Mouse (Mus musculus) c-Kit-positive CD71-positive TER-119-negative erythroid progenitor cells, embryonic 14.5 days (primary cell): ENCODE data around the gene Mrc1.

ENCODE experiments used
- DNase-seq: peaks from one replicate; pipeline ENCODE4 v3.0.0-alpha.2; 2013; ENCODE audit warnings: low read depth

Mrc1 gene

GRCm38 (mm10) chr2:14244157-14244556, 15.0 kb downstream of the Mrc1 start:
- no peak for DNase-seq

GRCm38 (mm10) chr2:14244668-14245067, 15.5 kb downstream of the Mrc1 start:
- no peak for DNase-seq

GRCm38 (mm10) chr2:14249839-14250564, 20.8 kb downstream of the Mrc1 start:
- DNase-seq: no peak

- DNase-seq: no peak
Observed at GRCm38 (mm10) chr2:14251938-14252337, 22.7 kb downstream of the Mrc1 start.

GRCm38 (mm10) chr2:14258345-14258850, 29.2 kb downstream of the Mrc1 start:
- no peak for DNase-seq

GRCm38 (mm10) chr2:14262090-14262489, 32.9 kb downstream of the Mrc1 start:
- no peak for DNase-seq

- DNase-seq: no peak
Observed at GRCm38 (mm10) chr2:14269160-14269559, 40.0 kb downstream of the Mrc1 start.

- no peak for DNase-seq
Observed at GRCm38 (mm10) chr2:14272088-14272487, 42.9 kb downstream of the Mrc1 start.

- DNase-seq: no peak
Observed at GRCm38 (mm10) chr2:14275796-14276195, 46.6 kb downstream of the Mrc1 start.

GRCm38 (mm10) chr2:14279256-14279655, 50.1 kb downstream of the Mrc1 start:
- DNase-seq: no peak

GRCm38 (mm10) chr2:14279795-14280194, 50.6 kb downstream of the Mrc1 start:
- no peak for DNase-seq

- DNase-seq: peak; percentile 68
Observed at GRCm38 (mm10) chr2:14295334-14295733, 66.1 kb downstream of the Mrc1 start.

GRCm38 (mm10) chr2:14312505-14313380, 83.6 kb downstream of the Mrc1 start:
- DNase-seq: no peak

- no peak for DNase-seq
Observed at GRCm38 (mm10) chr2:14315113-14315512, 85.9 kb downstream of the Mrc1 start.

GRCm38 (mm10) chr2:14341652-14342308, 112.6 kb downstream of the Mrc1 start:
- no peak for DNase-seq

- no peak for DNase-seq
Observed at GRCm38 (mm10) chr2:14342309-14342839, 113.2 kb downstream of the Mrc1 start.
